Mouse (Mus musculus) midbrain, embryonic 12.5 days (tissue): ENCODE measurements at regions not wholly inside any gene's neighbourhood (a gene's known extent, or its start where the extent isn't known, plus 50 kb on each side); places are given as distances from the start of the nearest gene placed in this dataset.

Experiments
- ATAC-seq: fragments of 200-750 bp; cut with Nextera tagmentation; 2 replicates; pipeline ENCODE4 v1.8.0; 2017; ENCODE audit warnings: low read depth, moderate TSS enrichment, moderate library complexity; ENCODE audit not compliant: low FRiP score
- H3K27ac ChIP-seq: fragments of 300-500 bp; sonication (generic); replicated peaks from 2 replicates; pipeline ENCODE4 v1.5.1; 2016; ENCODE audit warnings: mild to moderate bottlenecking
- H3K27me3 ChIP-seq: fragments of 300-500 bp; sonication (generic); 2 replicates; pipeline ENCODE4 v1.6.1; 2016; ENCODE audit warnings: mild to moderate bottlenecking
- H3K36me3 ChIP-seq: fragments of 300-500 bp; sonication (generic); 2 replicates; pipeline ENCODE4 v1.6.1; 2016
- H3K4me1 ChIP-seq: fragments of 300-500 bp; sonication (generic); 2 replicates; pipeline ENCODE4 v1.6.1; 2016
- H3K4me2 ChIP-seq: fragments of 300-500 bp; sonication (generic); replicated peaks from 2 replicates; pipeline ENCODE4 v1.6.1; 2016; ENCODE audit warnings: mild to moderate bottlenecking, moderate library complexity
- H3K4me3 ChIP-seq: fragments of 300-500 bp; sonication (generic); 2 replicates; pipeline ENCODE4 v1.5.1; 2016; ENCODE audit warnings: mild to moderate bottlenecking
- H3K9ac ChIP-seq: fragments of 300-500 bp; sonication (generic); replicated peaks from 2 replicates; pipeline ENCODE4 v1.6.1; 2016; ENCODE audit warnings: mild to moderate bottlenecking, moderate library complexity
- H3K9me3 ChIP-seq: fragments of 300-500 bp; sonication (generic); 2 replicates; pipeline ENCODE4 v1.6.1; 2016; ENCODE audit warnings: mild to moderate bottlenecking
- WGBS: fragments of 180-500 bp; shearing (Covaris S2); methylation state at CpG from one replicate; pipeline ENCODE4 v1.1.7; 2016; 5-methylcytosine and 5-hydroxymethylcytosine counted together

- WGBS: 7% methylated on average over 9 of the region's 9 CpGs
- no peak overlapping the region for H3K27ac ChIP-seq
These were observed 152.3 kb downstream of the Gsdmc2 start for GRCm38 (mm10) chr15:63692491-63693295.

GRCm38 (mm10) chr15:63689788-63690575 lies 155.0 kb downstream of the Gsdmc2 start:
- H3K9ac ChIP-seq: no peak overlapping the region
- 73% methylated on average over 5 of the region's 5 CpGs for WGBS
- no peak for ATAC-seq

More at GRCm38 (mm10) chr15:63692491-63693295, 152.3 kb downstream of the Gsdmc2 start:
- Histone ChIP-seq H3K9me3 (no peaks in the 10 kb centered on the region), H3K9ac (no peak overlapping the region; the same call in 1 of the 2 replicates), H3K4me2 (0 out of 2 replicates have a peak overlapping the region, but pooled peaks have one; percentile 2), H3K36me3 (no peaks in the 10 kb centered on the region), H3K27me3 (peaks cover 54% of the 10 kb centered on the region), H3K4me3 (no peak overlapping the region), H3K4me1 (peaks cover 13% of the 10 kb centered on the region)
- peak; percentile 63 for ATAC-seq

GRCm38 (mm10) chr15:63687852-63688251 lies 157.1 kb downstream of the Gsdmc2 start:
- no peaks in the 10 kb centered on the region for H3K9me3 ChIP-seq
- peaks cover 6% of the 10 kb centered on the region for H3K4me1 ChIP-seq
- H3K36me3 ChIP-seq: no peaks in the 10 kb centered on the region
- no peak overlapping the region for H3K4me3 ChIP-seq
- ATAC-seq: no peak
- no peak overlapping the region for H3K27ac ChIP-seq
- H3K27me3 ChIP-seq: peaks cover 22% of the 10 kb centered on the region
- H3K9ac ChIP-seq: no peak overlapping the region
- 92% methylated on average over 1 of the region's 1 CpGs for WGBS
- H3K4me2 ChIP-seq: no peak overlapping the region

More at GRCm38 (mm10) chr15:63689788-63690575, 155.0 kb downstream of the Gsdmc2 start:
- Histone ChIP-seq H3K4me1 (peaks cover 13% of the 10 kb centered on the region), H3K27ac (no peak overlapping the region), H3K36me3 (no peaks in the 10 kb centered on the region), H3K4me2 (no peak overlapping the region), H3K4me3 (no peak overlapping the region), H3K27me3 (peaks cover 43% of the 10 kb centered on the region), H3K9me3 (no peaks in the 10 kb centered on the region)

GRCm38 (mm10) chr15:63686954-63687562 lies 157.9 kb downstream of the Gsdmc2 start:
- peaks cover 26% of the 10 kb centered on the region for H3K27me3 ChIP-seq
- H3K9ac ChIP-seq: no peak overlapping the region
- H3K27ac ChIP-seq: no peak overlapping the region
- H3K4me3 ChIP-seq: no peak overlapping the region
- whole genome bisulfite sequencing: 80% methylated on average over 3 of the region's 3 CpGs
- no peaks in the 10 kb centered on the region for H3K9me3 ChIP-seq
- no peak for ATAC-seq
- no peak overlapping the region for H3K4me2 ChIP-seq
- H3K4me1 ChIP-seq: no peaks in the 10 kb centered on the region
- no peaks in the 10 kb centered on the region for H3K36me3 ChIP-seq

GRCm38 (mm10) chr15:63679984-63680925 lies 164.7 kb downstream of the Gsdmc2 start:
- Histone ChIP-seq H3K36me3 (no peaks in the 10 kb centered on the region), H3K27me3 (peaks cover 33% of the 10 kb centered on the region), H3K4me3 (no peak overlapping the region), H3K4me2 (no peak overlapping the region), H3K4me1 (0 out of 2 replicates have a peak, but pooled peaks cover 9% of the 10 kb centered on the region), H3K27ac (no peak overlapping the region), H3K9me3 (no peaks in the 10 kb centered on the region), H3K9ac (no peak overlapping the region)
- no peak for ATAC-seq
- 66% methylated on average over 3 of the region's 3 CpGs for WGBS

- H3K4me1 ChIP-seq: 0 out of 2 replicates have a peak, but pooled peaks cover 9% of the 10 kb centered on the region
- no peak for ATAC-seq
- H3K9me3 ChIP-seq: no peaks in the 10 kb centered on the region
- no peak overlapping the region for H3K4me2 ChIP-seq
- no peak overlapping the region for H3K4me3 ChIP-seq
- H3K27ac ChIP-seq: no peak overlapping the region
- H3K9ac ChIP-seq: no peak overlapping the region
- peaks cover 43% of the 10 kb centered on the region for H3K27me3 ChIP-seq
- no peaks in the 10 kb centered on the region for H3K36me3 ChIP-seq
- 86% methylated on average over 5 of the region's 5 CpGs for WGBS
These were observed 166.1 kb downstream of the Gsdmc2 start for GRCm38 (mm10) chr15:63678921-63679320.

- H3K4me3 ChIP-seq: no peak overlapping the region
- ATAC-seq: no peak
These were observed 169.4 kb downstream of the Gsdmc2 start for GRCm38 (mm10) chr15:63675491-63676036.

GRCm38 (mm10) chr15:63674404-63674803 lies 170.6 kb downstream of the Gsdmc2 start:
- Histone ChIP-seq H3K27ac (no peak overlapping the region), H3K9ac (no peak overlapping the region), H3K4me3 (no peak overlapping the region), H3K27me3 (peaks cover 53% of the 10 kb centered on the region), H3K4me2 (no peak overlapping the region), H3K4me1 (0 out of 2 replicates have a peak, but pooled peaks cover 3% of the 10 kb centered on the region), H3K36me3 (no peaks in the 10 kb centered on the region), H3K9me3 (no peaks in the 10 kb centered on the region)
- ATAC-seq: no peak
- 97% methylated on average over 5 of the region's 5 CpGs for WGBS

More at GRCm38 (mm10) chr15:63675491-63676036, 169.4 kb downstream of the Gsdmc2 start:
- Histone ChIP-seq H3K27me3 (peaks cover 55% of the 10 kb centered on the region), H3K4me1 (0 out of 2 replicates have a peak, but pooled peaks cover 9% of the 10 kb centered on the region), H3K9ac (no peak overlapping the region), H3K27ac (no peak overlapping the region), H3K36me3 (no peaks in the 10 kb centered on the region), H3K9me3 (no peaks in the 10 kb centered on the region), H3K4me2 (no peak overlapping the region)
- 37% methylated on average over 10 of the region's 10 CpGs for WGBS

- no peaks in the 10 kb centered on the region for H3K36me3 ChIP-seq
- H3K27ac ChIP-seq: no peak overlapping the region
- H3K4me3 ChIP-seq: no peak overlapping the region
- no peak overlapping the region for H3K4me2 ChIP-seq
- no peak for ATAC-seq
- WGBS: 77% methylated on average over 11 of the region's 11 CpGs
- H3K4me1 ChIP-seq: 0 out of 2 replicates have a peak, but pooled peaks cover 3% of the 10 kb centered on the region
- H3K27me3 ChIP-seq: peaks cover 40% of the 10 kb centered on the region
- no peaks in the 10 kb centered on the region for H3K9me3 ChIP-seq
- no peak overlapping the region for H3K9ac ChIP-seq
These were observed 173.9 kb downstream of the Gsdmc2 start for GRCm38 (mm10) chr15:63671081-63671480.

- no peak overlapping the region for H3K4me2 ChIP-seq
- H3K4me1 ChIP-seq: 0 out of 2 replicates have a peak, but pooled peaks cover 1% of the 10 kb centered on the region
These were observed 174.4 kb downstream of the Gsdmc2 start for GRCm38 (mm10) chr15:63670561-63670960.

GRCm38 (mm10) chr15:63667536-63667935 lies 177.4 kb downstream of the Gsdmc2 start:
- ATAC-seq: no peak
- Histone ChIP-seq H3K27me3 (peaks cover 22% of the 10 kb centered on the region), H3K4me3 (no peak overlapping the region), H3K9me3 (no peaks in the 10 kb centered on the region), H3K4me2 (no peak overlapping the region), H3K4me1 (no peaks in the 10 kb centered on the region), H3K27ac (no peak overlapping the region), H3K9ac (no peak overlapping the region), H3K36me3 (no peaks in the 10 kb centered on the region)
- 77% methylated on average over 5 of the region's 5 CpGs for WGBS

More at GRCm38 (mm10) chr15:63670561-63670960, 174.4 kb downstream of the Gsdmc2 start:
- no peak for ATAC-seq
- Histone ChIP-seq H3K27ac (no peak overlapping the region), H3K4me3 (no peak overlapping the region), H3K36me3 (no peaks in the 10 kb centered on the region), H3K9ac (no peak overlapping the region), H3K9me3 (no peaks in the 10 kb centered on the region), H3K27me3 (peaks cover 40% of the 10 kb centered on the region)
- 77% methylated on average over 1 of the region's 1 CpGs for WGBS
